ENCODE assay signal across 8 mouse cellular contexts in the genomic region with DNA sequence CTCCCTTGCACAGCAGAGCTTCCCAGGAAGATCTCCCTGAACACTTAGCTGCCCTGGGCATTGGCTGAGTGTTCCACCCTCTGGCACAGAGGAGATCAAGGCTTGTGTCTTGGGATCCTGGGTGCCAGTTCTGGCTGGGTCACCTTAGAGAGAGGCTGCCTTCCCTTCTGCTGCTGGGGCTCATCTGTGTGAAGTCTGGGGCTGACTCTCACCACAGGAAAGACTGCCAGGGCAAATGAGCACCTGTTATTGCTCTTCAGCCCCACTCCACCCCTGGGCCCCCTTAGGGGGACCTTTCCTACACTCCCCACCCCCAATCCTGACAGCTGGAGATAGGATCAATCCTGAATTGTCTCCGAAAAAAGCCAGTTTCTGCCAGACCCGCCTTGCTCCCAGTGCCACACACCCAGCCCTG. TPM values are rescaled to one million over a fixed set of nuclear protein-coding genes. Genes with fewer than 3 reads are reported as not detected.
DNase-seq lines count a peak whose midpoint lies in the region; ATAC-seq and TF ChIP-seq lines count a peak whose summit lies in the region.

No protein-coding gene starts in this region.

- peak overlapping the region; percentile 32 for H3K27ac ChIP-seq in heart, embryonic 12.5 days (ENCODE audit: poor library complexity, severe bottlenecking)
- H3K27ac ChIP-seq in ES-Bruce4 (ENCODE audit: insufficient read depth, low read length) = no peak overlapping the region
- no peak overlapping the region for H3K27ac ChIP-seq in hindbrain, embryonic 11.5 days (ENCODE audit: low read depth, low read length)
- H3K27ac ChIP-seq in midbrain, embryonic 11.5 days (ENCODE audit: low read depth, low read length) = no peak overlapping the region

- no peak for TF ChIP-seq CTCF in ES-Bruce4 (IDR thresholded peaks at IDR 0.05; ENCODE audit: low read depth, low read length)

- no peaks in the 10 kb centered on the region for H3K27me3 ChIP-seq in heart, embryonic 12.5 days (replicated peaks)
- H3K27me3 ChIP-seq in ES-Bruce4 (ENCODE audit: control insufficient read depth, insufficient read depth, low read length, poor library complexity, severe bottlenecking) = no peaks in the 10 kb centered on the region
- H3K27me3 ChIP-seq in hindbrain, embryonic 11.5 days (ENCODE audit: control insufficient read depth, insufficient read depth, low read length) = no peaks in the 10 kb centered on the region
- H3K27me3 ChIP-seq in midbrain, embryonic 11.5 days (ENCODE audit: control insufficient read depth, insufficient read depth, low read length) = no peaks in the 10 kb centered on the region; the same call in 1 of the 2 replicates

- TF ChIP-seq EP300 in ES-Bruce4 (IDR thresholded peaks at IDR 0.05; ENCODE audit: insufficient read depth, low read depth, low read length) = no peak

- no peak for TF ChIP-seq POLR2A in ES-Bruce4 (IDR thresholded peaks at IDR 0.05; ENCODE audit: insufficient read depth, low read length)

- peak overlapping the region; percentile 67 for H3K9ac ChIP-seq in heart, embryonic 12.5 days
- no peak overlapping the region for H3K9ac ChIP-seq in ES-Bruce4 (ENCODE audit: low read depth, poor library complexity, severe bottlenecking)
- no peak overlapping the region for H3K9ac ChIP-seq in hindbrain, embryonic 11.5 days (ENCODE audit: low read depth, low read length)
- H3K9ac ChIP-seq in midbrain, embryonic 11.5 days (ENCODE audit: low read length) = no peak overlapping the region; the same call in 1 of the 2 replicates

- H3K9me3 ChIP-seq in heart, embryonic 12.5 days (replicated peaks) = no peaks in the 10 kb centered on the region
- no peaks in the 10 kb centered on the region for H3K9me3 ChIP-seq in ES-Bruce4 (replicated peaks; ENCODE audit: control insufficient read depth, insufficient read depth, low read length, poor library complexity, severe bottlenecking)
- H3K9me3 ChIP-seq in hindbrain, embryonic 11.5 days (ENCODE audit: control insufficient read depth, low read length) = no peaks in the 10 kb centered on the region
- no peaks in the 10 kb centered on the region for H3K9me3 ChIP-seq in midbrain, embryonic 11.5 days (ENCODE audit: control insufficient read depth, low read length)

- H3K36me3 ChIP-seq in heart, embryonic 12.5 days = no peaks in the 10 kb centered on the region
- no peaks in the 10 kb centered on the region for H3K36me3 ChIP-seq in ES-Bruce4 (ENCODE audit: control insufficient read depth, insufficient read depth, low read length, poor library complexity, severe bottlenecking)
- H3K36me3 ChIP-seq in hindbrain, embryonic 11.5 days (ENCODE audit: control insufficient read depth, insufficient read depth, low read length) = no peaks in the 10 kb centered on the region
- H3K36me3 ChIP-seq in midbrain, embryonic 11.5 days (ENCODE audit: control insufficient read depth, insufficient read depth, low read length) = no peaks in the 10 kb centered on the region

- no peak for ATAC-seq in heart, embryonic 12.5 days (ENCODE audit: insufficient number of reproducible peaks, low FRiP score)
- ATAC-seq in hindbrain, embryonic 11.5 days (ENCODE audit: low FRiP score) = no peak
- no peak for ATAC-seq in midbrain, embryonic 11.5 days (ENCODE audit: low FRiP score)

- H3K4me3 ChIP-seq in heart, embryonic 12.5 days = peak overlapping the region; percentile 68
- H3K4me3 ChIP-seq in ES-Bruce4 (ENCODE audit: low read depth, low read length) = peak overlapping the region; percentile 19
- H3K4me3 ChIP-seq in hindbrain, embryonic 11.5 days (ENCODE audit: low read depth, low read length) = peak overlapping the region; percentile 72
- H3K4me3 ChIP-seq in midbrain, embryonic 11.5 days (ENCODE audit: low read depth, low read length) = peak overlapping the region; percentile 73

- peaks cover 40% of the 10 kb centered on the region for H3K4me1 ChIP-seq in heart, embryonic 12.5 days (replicated peaks)
- peaks cover 10% of the 10 kb centered on the region for H3K4me1 ChIP-seq in ES-Bruce4 (ENCODE audit: control insufficient read depth, insufficient read depth, low read length)
- 0 out of 2 replicates have a peak, but pooled peaks cover 2% of the 10 kb centered on the region for H3K4me1 ChIP-seq in hindbrain, embryonic 11.5 days (replicated peaks; ENCODE audit: control insufficient read depth, insufficient read depth, low read length)
- H3K4me1 ChIP-seq in midbrain, embryonic 11.5 days (ENCODE audit: control insufficient read depth, insufficient read depth, low read length) = peaks cover 4% of the 10 kb centered on the region

- peak overlapping the region; percentile 77 for H3K4me2 ChIP-seq in heart, embryonic 12.5 days
- H3K4me2 ChIP-seq in hindbrain, embryonic 11.5 days (replicated peaks; ENCODE audit: low read depth, low read length) = peak overlapping the region; percentile 78
- H3K4me2 ChIP-seq in midbrain, embryonic 11.5 days = peak overlapping the region; percentile 62

- 40% methylated on average over 2 of the region's 2 CpGs for WGBS in heart, embryonic 12.5 days
- WGBS in hindbrain, embryonic 11.5 days = 60% methylated on average over 2 of the region's 2 CpGs
- WGBS in midbrain, embryonic 11.5 days = 44% methylated on average over 2 of the region's 2 CpGs

- DNase-seq in heart, adult 8-10 months (ENCODE audit: low spot score) = no peak
- no peak for DNase-seq in hindbrain, embryonic 11.5 days (ENCODE audit: low spot score)
- DNase-seq in midbrain, embryonic 11.5 days (ENCODE audit: low spot score, missing footprints) = no peak
- DNase-seq in urinary bladder, postnatal 10 days (ENCODE audit: low spot score) = no peak
- no peak for DNase-seq in ovary, postnatal 14 days (ENCODE audit: low spot score)
- no peak for DNase-seq in natural killer cell, adult 2 months (ENCODE audit: low spot score in 2 of 2)

RNA-seq across cellular contexts. Expression of a gene that starts 1.0 kb away (rescaled TPM):
- polyA plus RNA-seq in heart, embryonic 12.5 days (2016; fragmentation: Nextera tagmentation; extraction: Ambion mirVana) = 7.4 and 8.0 TPM in 2 replicates
- total RNA-seq in heart, adult 8-10 months (2022) = 1 to 10 TPM; 1.2 to 2.9 (median 1.6) TPM
- polyA plus RNA-seq in ES-Bruce4 (2011; ENCODE audit: insufficient read depth, insufficient read length, low read depth, missing spikeins) = 16.9 and 17.0 TPM in 2 replicates
- 4.8 and 5.3 TPM in 2 replicates for polyA plus RNA-seq in hindbrain, embryonic 11.5 days (2014; fragmentation: Nextera tagmentation; extraction: Ambion mirVana)
- 3.5 and 3.7 TPM in 2 replicates for polyA plus RNA-seq in midbrain, embryonic 11.5 days (2014; fragmentation: Nextera tagmentation; extraction: Ambion mirVana)

RNA-seq across cellular contexts. Expression of a gene that starts 22.2 kb away (rescaled TPM):
- 0.10 TPM in 1 of 2 replicates, not detected in the other for polyA plus RNA-seq in heart, embryonic 12.5 days (2016; fragmentation: Nextera tagmentation; extraction: Ambion mirVana)
- not detected for total RNA-seq in heart, adult 8-10 months (2022)
- polyA plus RNA-seq in ES-Bruce4 (2011; ENCODE audit: insufficient read depth, insufficient read length, low read depth, missing spikeins) = not detected in 2 replicates
- 0.10 and 0.20 TPM in 2 replicates for polyA plus RNA-seq in hindbrain, embryonic 11.5 days (2014; fragmentation: Nextera tagmentation; extraction: Ambion mirVana)
- polyA plus RNA-seq in midbrain, embryonic 11.5 days (2014; fragmentation: Nextera tagmentation; extraction: Ambion mirVana) = 0.07 TPM in 1 of 2 replicates, not detected in the other

RNA-seq across cellular contexts. Expression of a gene that starts 31.8 kb away (rescaled TPM):
- 0.19 and 0.20 TPM in 2 replicates for polyA plus RNA-seq in heart, embryonic 12.5 days (2016; fragmentation: Nextera tagmentation; extraction: Ambion mirVana)
- total RNA-seq in heart, adult 8-10 months (2022) = under 1 TPM in 3 of 4 experiments, not detected in 1; 0.16 to 0.24 (median 0.20) TPM
- 0.82 and 1.1 TPM in 2 replicates for polyA plus RNA-seq in ES-Bruce4 (2011; ENCODE audit: insufficient read depth, insufficient read length, low read depth, missing spikeins)
- polyA plus RNA-seq in hindbrain, embryonic 11.5 days (2014; fragmentation: Nextera tagmentation; extraction: Ambion mirVana) = 0.24 and 0.25 TPM in 2 replicates
- polyA plus RNA-seq in midbrain, embryonic 11.5 days (2014; fragmentation: Nextera tagmentation; extraction: Ambion mirVana) = 0.18 and 0.23 TPM in 2 replicates

RNA-seq across cellular contexts. Expression of a gene that starts 57.8 kb away (rescaled TPM):
- 13.6 and 14.4 TPM in 2 replicates for polyA plus RNA-seq in heart, embryonic 12.5 days (2016; fragmentation: Nextera tagmentation; extraction: Ambion mirVana)
- total RNA-seq in heart, adult 8-10 months (2022) = 1 to 10 TPM; 3.6 to 4.7 (median 4.3) TPM
- 8.0 and 11.6 TPM in 2 replicates for polyA plus RNA-seq in ES-Bruce4 (2011; ENCODE audit: insufficient read depth, insufficient read length, low read depth, missing spikeins)
- 10.7 and 15.2 TPM in 2 replicates for polyA plus RNA-seq in hindbrain, embryonic 11.5 days (2014; fragmentation: Nextera tagmentation; extraction: Ambion mirVana)
- 10.1 and 11.1 TPM in 2 replicates for polyA plus RNA-seq in midbrain, embryonic 11.5 days (2014; fragmentation: Nextera tagmentation; extraction: Ambion mirVana)

Comparison
In these comparisons a context has a peak if more than half of its experiments do, and no peak if none do; other contexts are left out.
1. H3K4me3 ChIP-seq: peak in every context shown above with its lines; median percentile 73 in midbrain, embryonic 11.5 days; 72 in hindbrain, embryonic 11.5 days; 68 in heart, embryonic 12.5 days; 19 in ES-Bruce4.